Mouse (Mus musculus) lung, adult 2 months (tissue): Measurements from ENCODE around the gene Lrrc31.

Experiments used
- CTCF ChIP-seq: fragments of 200-500 bp; IDR thresholded peaks from 2 replicates; pipeline ENCODE4 v1.5.1; 2011; ENCODE audit warnings: mild to moderate bottlenecking, low read length, control low read depth; ENCODE audit not compliant: insufficient read depth
- POLR2A ChIP-seq: fragments of 200-500 bp; IDR thresholded peaks from 2 replicates; pipeline ENCODE4 v1.6.1; 2011; ENCODE audit warnings: low read depth, mild to moderate bottlenecking, control low read depth, low read length, borderline replicate concordance; ENCODE audit errors: extremely low read depth

DNA sequence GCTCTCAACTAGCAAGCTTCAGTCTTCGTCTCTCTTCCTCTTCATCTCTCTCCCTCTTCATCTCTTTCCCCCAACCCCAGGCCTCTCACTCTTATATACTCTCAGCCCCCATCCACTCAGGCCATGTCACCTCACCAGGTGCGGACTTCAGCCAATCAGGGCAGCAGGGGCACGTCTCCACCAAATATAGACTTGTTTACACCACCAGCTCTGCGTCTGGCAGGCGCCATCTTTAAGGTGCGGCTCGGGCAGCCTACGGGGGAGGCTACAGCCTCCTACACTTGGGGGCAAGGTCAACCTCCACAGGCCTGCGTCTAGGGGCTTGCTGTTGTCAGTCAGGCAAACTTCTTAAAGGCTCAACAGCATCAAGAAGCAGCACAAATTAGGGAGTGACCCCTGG, 41.2 kb downstream of the Lrrc31 start:
- TF ChIP-seq CTCF = no peak
- no peak for TF ChIP-seq POLR2A
